Comparison of ENCODE assay signal across 8 mouse cellular contexts in the genomic region with DNA sequence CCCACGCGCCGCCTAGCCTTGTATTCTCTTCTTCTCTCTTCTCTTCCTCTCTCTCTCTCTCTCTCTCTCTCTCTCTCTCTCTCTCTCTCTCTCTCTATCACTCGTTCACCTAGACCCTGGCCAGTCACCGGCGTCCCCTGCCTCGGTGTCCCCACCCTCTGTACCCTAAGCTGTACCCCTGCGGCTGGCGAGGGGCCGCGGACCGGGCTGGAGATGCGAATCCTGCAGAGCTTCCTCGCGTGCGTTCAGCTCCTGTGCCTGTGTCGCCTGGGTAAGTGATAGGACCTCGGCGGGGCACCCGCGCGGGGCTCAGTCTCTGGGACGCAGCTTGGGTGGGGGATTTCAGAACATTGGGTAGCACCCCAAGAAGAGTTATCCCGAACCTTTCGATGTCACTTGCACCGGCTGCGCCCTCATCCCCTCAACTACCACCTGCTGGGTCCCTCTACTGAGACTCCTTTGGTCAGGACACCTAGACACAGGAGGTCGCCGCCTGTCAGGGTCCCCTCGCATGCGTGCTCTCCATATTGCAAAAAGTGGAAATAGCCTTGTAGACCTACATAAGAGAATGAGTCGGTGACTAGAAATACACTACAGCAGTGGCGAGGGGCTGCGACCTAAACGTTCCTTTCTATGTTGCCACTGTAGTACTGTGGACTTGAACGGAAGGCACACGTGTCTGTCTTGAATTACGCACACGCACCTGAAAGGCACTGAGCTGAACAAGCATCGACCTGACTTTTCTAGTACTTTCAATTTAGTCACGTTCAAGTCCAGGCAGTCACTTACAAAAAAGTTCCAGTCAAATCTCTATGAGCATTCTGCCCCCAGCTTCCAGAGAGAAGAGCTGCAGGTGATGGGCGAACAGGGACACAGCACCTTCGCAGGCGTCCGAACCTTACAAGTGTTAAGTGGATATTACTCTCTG. TPM values are rescaled to one million over a fixed set of nuclear protein-coding genes. Genes with fewer than 3 reads are reported as not detected.
DNase-seq lines count a peak whose midpoint lies in the region; ATAC-seq and TF ChIP-seq lines count a peak whose summit lies in the region.

No protein-coding gene starts in this region.

- peaks cover 5% of the 10 kb centered on the region; the same call in 1 of the 2 replicates for H3K4me1 ChIP-seq in heart, embryonic 10.5 days
- H3K4me1 ChIP-seq in thymus, adult 2 months (replicated peaks; ENCODE audit: control insufficient read depth, insufficient read depth, low read length) = no peaks in the 10 kb centered on the region
- H3K4me1 ChIP-seq in heart, embryonic 15.5 days (replicated peaks) = peaks cover 12% of the 10 kb centered on the region
- H3K4me1 ChIP-seq in limb, embryonic 14.5 days (ENCODE audit: control insufficient read depth, insufficient read depth, low read length) = no peaks in the 10 kb centered on the region

- TF ChIP-seq POLR2A in thymus, adult 2 months (IDR thresholded peaks at IDR 0.05; ENCODE audit: control insufficient read depth, extremely low read depth, insufficient read depth, low read length, poor library complexity) = no peak
- TF ChIP-seq POLR2A in limb, embryonic 14.5 days (IDR thresholded peaks at IDR 0.05; ENCODE audit: borderline replicate concordance, extremely low read depth, insufficient read depth, insufficient read length) = no peak

- no peaks in the 10 kb centered on the region for H3K36me3 ChIP-seq in heart, embryonic 10.5 days
- no peaks in the 10 kb centered on the region for H3K36me3 ChIP-seq in thymus, adult 2 months (ENCODE audit: control insufficient read depth, insufficient read depth, low read length)
- H3K36me3 ChIP-seq in heart, embryonic 15.5 days = no peaks in the 10 kb centered on the region
- no peaks in the 10 kb centered on the region for H3K36me3 ChIP-seq in limb, embryonic 14.5 days (ENCODE audit: control insufficient read depth, insufficient read depth, low read length)

- TF ChIP-seq CTCF in thymus, adult 2 months (IDR thresholded peaks at IDR 0.05; ENCODE audit: borderline replicate concordance, control insufficient read depth, extremely low read depth, insufficient read depth, low read length, poor library complexity) = no peak

- intact Hi-C loops in heart, postnatal 36 days (cut with DNase I) = no loop called here

- no peak overlapping the region for H3K27ac ChIP-seq in heart, embryonic 10.5 days
- no peak overlapping the region for H3K27ac ChIP-seq in thymus, adult 2 months (ENCODE audit: control insufficient read depth, insufficient read depth, low read length)
- no peak overlapping the region for H3K27ac ChIP-seq in heart, embryonic 15.5 days
- H3K27ac ChIP-seq in limb, embryonic 14.5 days (replicated peaks; ENCODE audit: low read depth, low read length) = no peak overlapping the region

- H3K27me3 ChIP-seq in heart, embryonic 10.5 days (ENCODE audit: insufficient read depth, poor library complexity, severe bottlenecking) = peaks cover 16% of the 10 kb centered on the region; the same call in 1 of the 2 replicates
- no peaks in the 10 kb centered on the region for H3K27me3 ChIP-seq in thymus, adult 2 months (ENCODE audit: control insufficient read depth, insufficient read depth, low read length)
- H3K27me3 ChIP-seq in heart, embryonic 15.5 days = peaks cover 41% of the 10 kb centered on the region
- H3K27me3 ChIP-seq in limb, embryonic 14.5 days (ENCODE audit: control insufficient read depth, insufficient read depth, low read length) = no peaks in the 10 kb centered on the region

- H3K9ac ChIP-seq in heart, embryonic 15.5 days = peak overlapping the region; percentile 46
- peak overlapping the region; percentile 58 for H3K9ac ChIP-seq in limb, embryonic 14.5 days (ENCODE audit: low read depth, low read length, severe bottlenecking)

- no peaks in the 10 kb centered on the region for H3K9me3 ChIP-seq in heart, embryonic 10.5 days
- no peaks in the 10 kb centered on the region for H3K9me3 ChIP-seq in heart, embryonic 15.5 days (replicated peaks)
- H3K9me3 ChIP-seq in limb, embryonic 14.5 days (ENCODE audit: control insufficient read depth, low read length) = no peaks in the 10 kb centered on the region

- peak overlapping the region; percentile 98 for H3K4me2 ChIP-seq in heart, embryonic 15.5 days
- H3K4me2 ChIP-seq in limb, embryonic 14.5 days (replicated peaks; ENCODE audit: low read depth, low read length, severe bottlenecking) = peak overlapping the region; percentile 98

- H3K4me3 ChIP-seq in heart, embryonic 10.5 days = peak overlapping the region; percentile 76
- 0 out of 2 replicates have a peak overlapping the region, but pooled peaks have one; percentile 9 for H3K4me3 ChIP-seq in thymus, adult 2 months (ENCODE audit: control insufficient read depth, insufficient read depth, low read length)
- peak overlapping the region; percentile 65 for H3K4me3 ChIP-seq in heart, embryonic 15.5 days
- H3K4me3 ChIP-seq in limb, embryonic 14.5 days (replicated peaks; ENCODE audit: low read length) = peak overlapping the region; percentile 56

- WGBS in heart, embryonic 10.5 days = 4% methylated on average over 45 of the region's 45 CpGs
- WGBS in thymus, adult 2 months = 7% methylated on average over 45 of the region's 45 CpGs
- WGBS in heart, embryonic 15.5 days = 4% methylated on average over 45 of the region's 45 CpGs
- WGBS in limb, embryonic 14.5 days = 2% methylated on average over 45 of the region's 45 CpGs

- no peak for DNase-seq in heart, embryonic 10.5 days (ENCODE audit: low spot score)
- no peak for DNase-seq in heart, postnatal 36 days
- DNase-seq in thymus, adult 2 months = no peak
- DNase-seq in thymus, postnatal 25 days = no peak
- no peak for DNase-seq in limb, embryonic 14.5 days (ENCODE audit: low spot score)
- peak; percentile 28 for DNase-seq in right cerebral cortex, postnatal 25 days
- no peak for DNase-seq in urinary bladder, adult 18-20 months (ENCODE audit: low spot score in 2 of 2)

- ATAC-seq in heart, embryonic 15.5 days (replicated peaks; ENCODE audit: insufficient number of reproducible peaks, insufficient read depth, low FRiP score, low read depth) = peak; percentile 19; the same call in 1 of the 2 replicates
- peak; percentile 56 for ATAC-seq in limb, embryonic 14.5 days (ENCODE audit: low FRiP score, low read depth)

RNA-seq across cellular contexts. Expression of gene Ptprz1, which starts 0.6 kb away (rescaled TPM):
- polyA plus RNA-seq in heart, embryonic 10.5 days (2016; fragmentation: Nextera tagmentation; extraction: Ambion mirVana) = 0.31 and 0.34 TPM in 2 replicates
- under 1 TPM; 0.78 to 0.92 TPM for total RNA-seq in heart, postnatal 36 days (2021)
- polyA plus RNA-seq in thymus, adult 2 months (2012; rRNA removed) = 1.8 and 2.8 TPM in 2 replicates
- polyA plus RNA-seq in heart, embryonic 15.5 days (2015; fragmentation: Nextera tagmentation; extraction: Ambion mirVana) = 3.2 and 4.9 TPM in 2 replicates
- 9.9 and 11.2 TPM in 2 replicates for polyA plus RNA-seq in limb, embryonic 14.5 days (2012; rRNA removed)
- 8.6 and 9.5 TPM in 2 replicates for polyA plus RNA-seq in limb, embryonic 14.5 days (2014; fragmentation: Nextera tagmentation; extraction: Ambion mirVana)

Comparison
In these comparisons a context has a peak if more than half of its experiments do, and no peak if none do; other contexts are left out.
1. H3K4me3 ChIP-seq: peak in every context shown above with its lines; median percentile 76 in heart, embryonic 10.5 days; 65 in heart, embryonic 15.5 days; 56 in limb, embryonic 14.5 days; 9 in thymus, adult 2 months.